ENCODE assay signal across 8 mouse cellular contexts in the genomic region with DNA sequence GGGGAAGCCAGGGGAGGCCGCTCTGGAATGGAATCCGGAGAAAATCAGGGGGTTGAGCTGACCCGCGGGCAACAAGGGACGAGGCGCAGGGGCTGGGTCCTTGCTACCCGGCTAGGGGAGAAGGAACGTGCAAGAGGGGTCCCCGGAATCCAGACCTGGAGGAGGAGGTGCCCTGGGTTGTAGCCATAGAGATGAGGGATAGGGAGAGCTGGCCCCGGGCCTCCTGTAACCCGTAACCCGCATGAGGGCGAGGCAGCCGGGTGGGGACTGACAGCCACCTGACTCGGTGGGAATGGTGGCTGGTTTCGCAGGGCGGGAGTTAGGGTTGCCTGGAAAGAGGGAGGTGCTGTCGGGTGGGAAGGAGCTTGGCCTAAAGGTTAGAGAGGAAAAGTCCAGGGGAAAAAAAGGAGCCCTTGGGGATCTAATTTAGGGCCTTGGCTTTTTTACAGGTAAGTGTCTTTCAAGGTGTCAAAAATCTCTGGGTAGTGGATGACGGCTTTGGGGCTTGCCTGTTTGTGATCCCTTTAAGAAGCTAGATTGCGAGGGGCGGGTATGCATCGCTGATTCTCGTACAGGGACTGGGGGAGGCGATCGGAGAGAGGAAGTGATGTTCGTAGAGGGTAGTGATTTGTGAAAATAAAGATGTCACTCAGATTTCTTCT. TPM values are rescaled to one million over a fixed set of nuclear protein-coding genes. Genes with fewer than 3 reads are reported as not detected.
DNase-seq lines count a peak whose midpoint lies in the region; ATAC-seq and TF ChIP-seq lines count a peak whose summit lies in the region.

TSS of gene Dusp13 (minus strand) at position 301 of the 662 bp plus-strand sequence.

- 0% methylated on average over 26 of the region's 26 CpGs for WGBS in embryonic facial prominence, embryonic 15.5 days
- under 1% methylated on average over 26 of the region's 26 CpGs for WGBS in heart, embryonic 12.5 days
- 0% methylated on average over 26 of the region's 26 CpGs for WGBS in kidney, embryonic 16.5 days
- under 1% methylated on average over 26 of the region's 26 CpGs for WGBS in liver, adult 2 months

- H3K27ac ChIP-seq in embryonic facial prominence, embryonic 15.5 days (replicated peaks) = peak within 1 kb of the TSS; percentile 81
- peak within 1 kb of the TSS; percentile 87 for H3K27ac ChIP-seq in heart, embryonic 12.5 days (ENCODE audit: poor library complexity, severe bottlenecking)
- H3K27ac ChIP-seq in kidney, embryonic 16.5 days (ENCODE audit: low read length) = peak within 1 kb of the TSS; percentile 78
- peak within 1 kb of the TSS; percentile 84 for H3K27ac ChIP-seq in liver, adult 2 months (replicated peaks; ENCODE audit: insufficient read depth, low read depth, low read length)

- no peaks in the 10 kb centered on the region for H3K27me3 ChIP-seq in embryonic facial prominence, embryonic 15.5 days
- no peaks in the 10 kb centered on the region for H3K27me3 ChIP-seq in heart, embryonic 12.5 days (replicated peaks)
- no peaks in the 10 kb centered on the region for H3K27me3 ChIP-seq in kidney, embryonic 16.5 days (ENCODE audit: insufficient read depth, low read length)
- H3K27me3 ChIP-seq in liver, adult 2 months (ENCODE audit: control insufficient read depth, insufficient read depth, low read length) = no peaks in the 10 kb centered on the region

- TF ChIP-seq POLR2A in liver, adult 2 months (IDR thresholded peaks at IDR 0.05; ENCODE audit: extremely low read depth, insufficient read depth, low read length) = no peak

- TF ChIP-seq CTCF in liver, adult 2 months (IDR thresholded peaks at IDR 0.05; ENCODE audit: low read depth, low read length) = no peak

- peaks cover 11% of the 10 kb centered on the region; the same call in 1 of the 2 replicates for H3K79me2 ChIP-seq in liver, adult 2 months (ENCODE audit: control insufficient read depth, insufficient read depth, low read length)

- peak within 1 kb of the TSS; percentile 99 for H3K4me3 ChIP-seq in embryonic facial prominence, embryonic 15.5 days (replicated peaks)
- peak within 1 kb of the TSS; percentile 91 for H3K4me3 ChIP-seq in heart, embryonic 12.5 days
- H3K4me3 ChIP-seq in kidney, embryonic 16.5 days (ENCODE audit: low read length) = peak within 1 kb of the TSS; percentile 96
- peak within 1 kb of the TSS; percentile 86 for H3K4me3 ChIP-seq in liver, adult 2 months (ENCODE audit: insufficient read depth, low read depth, low read length)

- H3K4me1 ChIP-seq in embryonic facial prominence, embryonic 15.5 days = peaks cover 21% of the 10 kb centered on the region
- peaks cover 13% of the 10 kb centered on the region for H3K4me1 ChIP-seq in heart, embryonic 12.5 days (replicated peaks)
- H3K4me1 ChIP-seq in kidney, embryonic 16.5 days (ENCODE audit: insufficient read depth, low read length) = peaks cover 15% of the 10 kb centered on the region
- peaks cover 12% of the 10 kb centered on the region for H3K4me1 ChIP-seq in liver, adult 2 months (ENCODE audit: control insufficient read depth, insufficient read depth, low read length)

- ATAC-seq in embryonic facial prominence, embryonic 15.5 days (ENCODE audit: insufficient number of reproducible peaks, low FRiP score, low TSS enrichment, low read depth) = peak; percentile 66
- peak; percentile 81 for ATAC-seq in heart, embryonic 12.5 days (ENCODE audit: insufficient number of reproducible peaks, low FRiP score)
- peak; percentile 80 for ATAC-seq in kidney, embryonic 16.5 days (ENCODE audit: low FRiP score, low TSS enrichment)

- DNase-seq in 416B (ENCODE audit: low read depth) = peak; percentile 79
- peak; percentile 68 for DNase-seq in adrenal gland, postnatal 25 days
- DNase-seq in liver, adult 2 months (ENCODE audit: extremely low read depth, low read depth, low spot score) = peak; percentile 70
- DNase-seq in monocyte, adult 2 months (ENCODE audit: low read depth in 1 of 2, low spot score in 2 of 2) = peak; percentile 16 to 41
- DNase-seq in spleen, postnatal 14 days (ENCODE audit: low spot score in 2 of 2) = peak; percentile 34 to 38

- H3K9me3 ChIP-seq in embryonic facial prominence, embryonic 15.5 days (replicated peaks) = no peaks in the 10 kb centered on the region
- no peaks in the 10 kb centered on the region for H3K9me3 ChIP-seq in heart, embryonic 12.5 days (replicated peaks)
- H3K9me3 ChIP-seq in kidney, embryonic 16.5 days (ENCODE audit: low read length) = no peaks in the 10 kb centered on the region

- peak within 1 kb of the TSS; percentile 87 for H3K9ac ChIP-seq in embryonic facial prominence, embryonic 15.5 days
- H3K9ac ChIP-seq in heart, embryonic 12.5 days = peak within 1 kb of the TSS; percentile 92
- H3K9ac ChIP-seq in kidney, embryonic 16.5 days (replicated peaks; ENCODE audit: low read length) = peak within 1 kb of the TSS; percentile 92
- H3K9ac ChIP-seq in liver, adult 2 months (ENCODE audit: low read depth, low read length) = peak within 1 kb of the TSS; percentile 91

- H3K36me3 ChIP-seq in embryonic facial prominence, embryonic 15.5 days = no peaks in the 10 kb centered on the region
- no peaks in the 10 kb centered on the region for H3K36me3 ChIP-seq in heart, embryonic 12.5 days
- no peaks in the 10 kb centered on the region for H3K36me3 ChIP-seq in kidney, embryonic 16.5 days (ENCODE audit: insufficient read depth, low read length)
- H3K36me3 ChIP-seq in liver, adult 2 months (ENCODE audit: control insufficient read depth, insufficient read depth, low read length) = no peaks in the 10 kb centered on the region

- peak within 1 kb of the TSS; percentile 83 for H3K4me2 ChIP-seq in embryonic facial prominence, embryonic 15.5 days (replicated peaks)
- H3K4me2 ChIP-seq in heart, embryonic 12.5 days = peak within 1 kb of the TSS; percentile 71
- peak within 1 kb of the TSS; percentile 71 for H3K4me2 ChIP-seq in kidney, embryonic 16.5 days (replicated peaks; ENCODE audit: low read depth, low read length)

RNA-seq across cellular contexts. Expression of gene Dusp13, which starts in this region (rescaled TPM):
- total RNA-seq in adrenal gland, postnatal 25 days (2021) = not detected in 2 replicates
- 0.49 and 1.3 TPM in 2 replicates for polyA plus RNA-seq in embryonic facial prominence, embryonic 15.5 days (2015; fragmentation: Nextera tagmentation; extraction: Ambion mirVana)
- 0.23 TPM in 1 of 2 replicates, not detected in the other for polyA plus RNA-seq in heart, embryonic 12.5 days (2016; fragmentation: Nextera tagmentation; extraction: Ambion mirVana)
- polyA plus RNA-seq in kidney, embryonic 16.5 days (2015; fragmentation: Nextera tagmentation; extraction: Ambion mirVana) = 0.14 and 0.17 TPM in 2 replicates
- total RNA-seq in liver, adult 2 months (2014; rRNA removed) = 0.20 TPM in 1 of 2 replicates, not detected in the other
- polyA plus RNA-seq in liver, adult 2 months (2012; rRNA removed) = 0.21 TPM in 1 of 2 replicates, not detected in the other

Comparison
In these comparisons a context has a peak if more than half of its experiments do, and no peak if none do; other contexts are left out.
1. Peak in every context shown above with its lines: DNase-seq, ATAC-seq, H3K4me3 ChIP-seq and H3K27ac ChIP-seq.
2. Peak in DNase-seq in adrenal gland, postnatal 25 days; RNA of the gene not detected or under 1 TPM.
3. Peak in ATAC-seq, H3K4me3 ChIP-seq, H3K27ac ChIP-seq, H3K9ac ChIP-seq and H3K4me2 ChIP-seq in heart, embryonic 12.5 days; RNA of the gene not detected or under 1 TPM.
4. Peak in ATAC-seq, H3K4me3 ChIP-seq, H3K27ac ChIP-seq, H3K9ac ChIP-seq and H3K4me2 ChIP-seq in kidney, embryonic 16.5 days; RNA of the gene not detected or under 1 TPM.
5. Peak in DNase-seq, H3K4me3 ChIP-seq, H3K27ac ChIP-seq and H3K9ac ChIP-seq in liver, adult 2 months; RNA of the gene not detected or under 1 TPM.
6. DNase-seq: peak in every context shown above with its lines; median percentile 79 in 416B; 70 in liver, adult 2 months; 68 in adrenal gland, postnatal 25 days; 36 in spleen, postnatal 14 days; 28 in monocyte, adult 2 months.